Mouse (Mus musculus) frontal cortex, postnatal 14 days (tissue): ENCODE data around the gene Hs3st3b1.
A peak's percentile ranks its signal among the peaks of the same experiment; 100 is the strongest.

Experiments used
- DNase-seq, 2 experiments: peaks; one replicate each; pipeline ENCODE4 v3.0.0; 2022; ENCODE audit warnings: low spot score in 2 of 2

Hs3st3b1 gene

DNA sequence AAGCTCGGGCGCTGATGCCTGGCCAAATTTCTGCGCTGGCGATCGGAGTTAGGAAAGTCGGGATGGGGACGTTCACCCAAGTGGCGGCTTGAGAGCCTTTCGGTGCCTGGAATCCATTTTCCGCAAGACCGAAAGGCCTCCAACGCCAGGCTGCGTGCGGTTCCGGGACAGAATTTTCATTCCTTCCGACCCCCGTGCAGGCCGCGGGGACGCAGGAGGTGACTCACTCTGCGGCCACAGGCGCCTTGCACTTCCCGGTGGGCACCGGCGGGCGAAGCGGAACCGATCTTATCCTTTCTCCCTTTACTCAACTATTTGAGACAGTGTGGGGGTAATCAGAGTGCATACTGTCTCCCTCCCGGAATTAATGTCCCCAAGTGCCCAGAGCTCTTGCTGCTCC lies 1.3 kb upstream of the Hs3st3b1 start:
- DNase-seq = no peak

DNA sequence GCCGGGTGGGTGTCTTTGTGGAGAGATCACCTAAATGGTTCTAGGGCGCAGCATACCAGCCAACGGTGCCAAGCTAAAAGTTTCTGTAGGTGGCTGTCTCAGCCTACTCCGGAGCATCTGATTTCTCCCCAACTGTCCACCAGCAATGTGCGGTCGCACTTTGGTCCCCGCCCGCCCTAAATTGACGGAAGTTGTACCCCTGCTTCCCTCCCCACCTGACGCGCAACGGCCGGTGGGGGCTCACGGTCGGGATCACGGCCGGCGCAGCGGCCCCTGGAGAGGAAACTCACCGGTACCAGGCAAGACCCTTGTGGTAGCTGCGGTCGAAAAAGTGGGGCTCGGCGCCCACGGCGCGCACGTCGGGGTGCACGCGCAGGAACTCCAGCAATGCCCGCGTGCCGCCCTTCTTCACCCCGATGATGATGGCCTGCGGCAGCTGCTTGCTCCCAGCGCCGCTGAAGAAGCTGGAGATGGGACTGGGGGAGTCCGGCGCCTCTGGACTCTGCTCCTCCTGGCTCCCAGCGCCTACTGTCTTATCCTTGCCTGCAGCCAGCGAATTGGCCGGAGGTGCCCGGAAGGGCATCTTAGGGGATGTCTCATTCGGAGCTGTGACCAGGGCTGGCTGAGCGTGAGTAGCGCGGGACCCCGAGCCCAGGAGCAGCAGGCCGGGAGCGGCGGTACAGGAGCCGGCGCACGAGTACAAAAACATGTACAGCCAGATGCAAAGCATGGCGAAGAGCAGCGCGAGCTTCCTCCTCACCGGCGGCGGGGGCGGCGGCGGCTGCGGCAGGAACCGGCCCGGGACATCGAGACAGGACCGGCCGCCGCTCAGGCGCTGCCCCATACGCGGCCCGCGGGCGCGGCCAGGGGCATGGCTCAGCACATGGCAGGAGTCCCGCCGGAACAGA lies 792 bp downstream of the Hs3st3b1 start:
- no peak for DNase-seq

DNA sequence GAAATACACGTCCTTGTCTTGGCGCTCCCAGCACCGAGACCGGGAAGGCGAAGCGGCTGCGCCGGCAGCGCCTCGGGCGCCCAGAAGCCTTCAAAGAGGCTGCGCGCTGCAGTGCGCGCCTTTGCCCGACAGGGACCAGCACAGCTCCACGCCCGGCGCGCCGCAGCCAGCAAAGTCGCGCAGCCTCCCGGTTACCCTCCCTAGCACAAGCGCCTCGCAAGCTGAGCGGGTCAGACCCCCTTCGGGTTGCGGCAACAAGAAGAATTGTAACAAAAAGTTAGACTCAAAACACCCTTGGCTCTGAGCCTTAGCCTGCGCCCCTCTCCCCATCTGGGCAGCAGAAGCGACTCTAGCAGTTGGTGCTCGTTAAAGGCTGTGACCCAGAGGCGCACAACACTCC lies 1.6 kb downstream of the Hs3st3b1 start:
- peak; percentile 39 to 70 for DNase-seq

DNA sequence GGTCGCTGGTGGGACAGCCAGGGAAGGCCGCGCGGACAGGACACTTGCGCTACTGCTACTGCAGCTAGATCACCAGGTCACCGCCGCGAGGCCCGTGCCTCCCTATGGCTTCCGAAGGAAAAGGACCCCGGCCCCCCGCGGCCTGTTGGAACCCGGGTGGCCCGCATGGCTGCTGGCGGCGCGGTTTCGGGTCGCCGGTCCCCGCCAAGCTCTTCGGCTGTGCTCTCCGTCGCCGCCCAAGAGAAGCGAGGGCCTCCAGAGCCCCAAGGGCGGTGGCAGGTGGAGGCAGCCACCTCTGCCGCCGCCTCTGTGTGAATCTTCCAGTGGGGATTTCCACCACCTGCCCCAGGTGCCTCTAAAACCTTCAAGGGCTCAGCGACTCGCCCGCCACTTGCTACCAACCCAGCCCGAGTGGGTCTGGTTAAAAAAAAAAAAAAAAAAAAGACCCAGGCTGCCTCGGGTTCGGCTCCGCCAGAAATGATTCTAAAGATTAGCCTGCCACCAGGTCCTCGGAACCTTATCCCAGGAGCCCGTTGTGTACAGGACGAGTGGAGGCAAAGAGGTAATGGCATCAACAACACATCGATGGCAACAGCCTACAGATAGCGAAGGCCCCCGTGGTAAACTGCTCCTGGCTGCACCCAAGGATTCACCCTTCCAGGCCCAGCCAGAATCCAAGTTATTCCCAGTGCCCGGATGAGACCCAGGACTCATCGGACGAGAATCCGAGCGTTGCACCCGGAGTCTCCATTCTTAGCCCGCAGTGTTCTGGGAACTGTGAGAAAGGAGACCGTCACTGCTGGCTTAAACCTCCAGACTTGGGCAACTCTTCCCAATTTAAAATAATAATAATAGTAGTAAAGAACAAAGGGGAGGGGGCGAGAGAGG lies 2.6 kb downstream of the Hs3st3b1 start:
- no peak for DNase-seq

DNA sequence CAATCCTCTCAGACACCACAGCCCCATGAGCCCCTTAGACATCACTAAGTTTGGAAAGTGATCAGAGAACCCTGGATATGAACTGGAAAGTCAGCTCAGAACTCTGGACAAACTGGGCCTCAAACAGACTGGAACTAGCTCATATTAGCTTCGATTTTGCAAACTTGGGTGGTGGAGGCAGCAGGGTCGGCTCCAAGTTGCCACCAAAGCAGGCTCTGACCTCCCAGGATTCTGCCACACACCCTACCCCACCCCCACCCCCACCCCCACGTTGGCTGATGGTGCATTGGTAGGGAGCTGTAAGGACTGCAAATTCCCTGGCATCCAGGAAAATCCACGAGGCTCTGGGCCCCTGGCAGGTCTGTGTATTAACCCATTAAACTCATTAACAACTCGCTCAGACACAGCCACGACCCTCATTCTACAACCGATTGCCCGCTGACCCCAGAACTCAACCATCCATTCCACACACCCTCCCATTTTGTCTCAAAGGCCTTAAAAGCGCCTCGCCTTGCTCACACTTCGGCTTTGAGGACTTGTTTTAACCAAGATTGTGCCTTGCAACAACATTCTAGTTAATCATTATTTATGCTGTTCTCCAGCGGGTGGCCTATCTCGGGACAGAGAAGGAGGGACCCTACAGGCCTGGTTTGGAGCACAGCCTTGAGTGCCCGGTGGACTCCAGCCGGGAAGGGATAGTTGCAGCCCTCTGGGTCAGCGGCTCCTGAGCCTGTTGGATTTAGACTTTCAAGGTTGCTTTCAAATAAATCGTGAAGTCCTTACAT lies 3.6 kb downstream of the Hs3st3b1 start:
- DNase-seq = no peak

DNA sequence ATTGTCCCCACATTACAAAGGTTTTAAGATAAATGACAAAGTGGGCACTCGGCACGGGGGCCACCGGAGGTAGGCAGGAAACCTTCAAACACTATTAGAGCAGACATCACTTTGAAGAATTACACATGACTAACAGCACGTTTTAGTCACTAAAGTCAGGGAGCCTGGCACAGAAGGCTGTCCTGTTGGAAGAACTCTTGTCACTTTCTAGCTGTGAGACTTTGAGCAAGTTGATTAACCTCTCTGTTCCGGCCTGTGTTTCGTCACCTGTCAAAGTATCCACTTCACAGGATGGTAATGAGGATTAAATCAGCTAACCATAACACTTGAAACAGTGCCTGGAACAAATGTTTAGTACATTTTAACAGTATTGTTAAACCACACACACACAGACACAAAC lies 4.5 kb downstream of the Hs3st3b1 start:
- DNase-seq = no peak

DNA sequence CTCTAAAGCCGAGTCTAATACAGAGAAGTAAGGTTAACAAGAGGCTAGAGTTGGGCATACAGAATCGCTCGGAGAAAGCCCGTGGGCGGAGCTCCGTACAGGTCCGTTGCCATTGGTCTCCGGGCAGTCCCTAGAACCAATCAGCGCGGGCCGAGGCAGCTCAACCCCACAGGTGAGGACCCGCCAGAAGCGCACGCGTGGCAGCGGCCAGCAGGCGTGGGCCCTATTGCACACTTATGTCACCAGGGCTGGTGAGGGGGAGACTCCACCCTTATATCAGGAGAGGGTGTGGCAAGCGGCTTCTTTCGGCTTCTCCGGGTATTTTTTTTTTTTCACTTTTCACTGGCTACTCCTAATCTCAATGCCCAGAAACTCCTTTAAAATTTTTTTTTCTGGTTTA lies 7.7 kb downstream of the Hs3st3b1 start:
- DNase-seq = peak; percentile 39 to 54

DNA sequence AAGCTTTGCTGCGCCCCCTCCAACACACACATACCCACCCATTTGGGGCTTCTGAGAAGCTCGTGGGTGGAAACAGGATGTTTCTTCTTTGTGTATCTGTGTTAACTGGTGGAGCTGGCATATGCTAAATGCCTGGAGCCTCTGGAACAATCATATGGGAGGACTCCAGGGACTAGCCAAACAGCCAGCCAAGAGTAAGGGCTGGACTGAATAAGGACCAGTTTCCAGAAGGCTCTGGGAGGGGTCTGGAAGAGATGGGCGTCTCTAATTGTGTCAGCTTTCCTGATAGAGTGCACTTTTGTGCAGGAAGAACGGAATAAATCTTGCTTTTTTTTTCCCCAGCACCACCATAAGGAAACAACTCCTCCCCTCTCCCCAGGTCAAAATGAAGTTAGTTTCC lies 8.2 kb downstream of the Hs3st3b1 start:
- no peak for DNase-seq

DNA sequence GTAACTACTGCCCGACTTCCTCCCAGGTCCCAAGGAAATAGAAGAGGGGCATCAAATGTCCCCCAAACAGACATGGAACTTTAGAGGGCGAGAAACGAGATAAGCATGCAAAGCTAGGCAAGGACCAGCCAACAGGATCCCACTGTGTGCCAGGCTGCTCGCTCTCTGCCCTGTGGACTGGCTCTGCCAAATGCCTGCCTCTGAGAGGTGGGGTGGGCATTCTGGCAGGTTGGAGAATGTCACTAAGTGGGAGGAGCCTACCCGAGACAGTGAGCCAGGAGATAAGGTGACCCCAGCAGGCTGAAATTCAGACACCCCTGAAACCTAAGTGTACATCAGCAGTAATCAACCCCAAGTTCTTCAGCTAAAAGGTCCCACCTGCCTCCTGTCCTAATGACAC lies 11.1 kb downstream of the Hs3st3b1 start:
- no peak for DNase-seq

DNA sequence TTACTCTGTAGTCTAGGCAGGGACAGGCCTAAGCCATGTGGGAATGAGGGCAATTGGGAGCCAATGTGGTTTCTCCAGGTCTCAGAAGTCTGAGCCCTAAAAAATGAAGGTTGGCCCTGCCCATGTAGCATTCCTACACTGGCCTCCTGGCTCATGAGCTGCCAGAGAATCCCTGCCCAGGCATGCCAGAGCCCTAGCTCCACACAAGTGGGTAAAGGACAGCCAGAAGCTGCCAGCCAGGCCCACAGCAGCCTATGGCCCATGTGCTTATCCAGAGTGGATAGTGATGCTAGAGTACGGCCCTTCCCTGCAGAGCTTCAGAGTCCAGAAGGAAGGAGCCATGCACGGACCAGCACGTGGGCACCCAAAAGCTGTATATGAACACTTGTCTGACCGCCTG lies 12.1 kb downstream of the Hs3st3b1 start:
- DNase-seq = no peak

DNA sequence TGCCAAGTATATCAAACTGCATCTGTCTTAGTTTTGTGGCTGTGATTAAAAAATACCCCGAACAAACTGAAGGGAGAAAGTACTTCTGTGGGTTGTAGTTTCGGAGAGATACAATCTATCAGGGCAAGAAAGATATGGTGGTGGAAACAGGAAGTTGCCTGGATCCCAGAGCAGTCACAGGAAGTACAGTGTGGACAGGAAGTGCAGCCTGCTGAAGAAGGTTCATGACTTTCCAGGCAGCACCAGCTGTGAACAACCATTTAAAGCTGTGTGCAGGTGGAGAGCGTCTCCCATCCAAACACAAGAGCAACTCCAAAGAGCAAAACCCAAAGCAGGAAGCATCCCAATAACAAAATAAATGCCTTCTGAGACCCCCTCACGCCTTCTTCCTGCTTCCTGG lies 13.6 kb downstream of the Hs3st3b1 start:
- DNase-seq = no peak

DNA sequence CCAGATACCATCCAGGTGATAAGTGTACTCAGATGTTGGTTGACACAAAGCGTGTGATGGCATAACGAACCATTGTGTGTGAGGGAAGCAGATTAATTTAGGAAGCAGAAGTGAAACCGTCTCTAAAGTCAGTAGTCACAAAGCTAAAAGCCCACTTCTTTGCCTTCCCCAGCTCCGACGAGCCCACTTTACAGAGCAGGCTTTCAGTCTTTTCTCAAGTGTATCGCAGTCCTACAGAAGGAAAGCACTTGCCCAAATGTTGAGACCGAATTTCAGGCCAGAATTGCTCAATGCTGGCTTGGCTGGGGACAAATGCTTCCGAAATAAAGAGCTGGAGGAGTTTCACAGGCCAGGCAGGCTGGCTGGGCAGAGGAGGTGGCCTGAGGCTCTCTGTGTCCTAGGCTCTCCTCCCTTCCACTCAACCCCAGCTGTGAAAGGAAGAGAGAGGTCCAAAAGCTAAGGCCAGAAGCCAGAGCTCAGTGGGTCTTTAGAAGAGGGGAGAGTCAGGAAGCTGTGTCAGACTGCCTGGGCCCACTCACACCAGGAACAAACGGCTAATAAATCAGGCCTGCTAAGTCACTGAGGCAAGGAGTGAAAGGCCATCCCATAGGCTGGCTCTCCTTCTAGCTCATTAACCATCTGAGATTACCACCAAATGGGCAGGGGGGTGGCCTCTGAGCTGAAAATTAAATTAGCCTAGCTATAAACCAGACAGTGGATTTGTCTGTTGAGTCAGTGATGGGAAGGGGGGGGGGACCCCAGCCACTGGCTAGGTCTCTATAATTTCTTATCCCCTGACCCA lies 15.3 kb downstream of the Hs3st3b1 start:
- no peak for DNase-seq

DNA sequence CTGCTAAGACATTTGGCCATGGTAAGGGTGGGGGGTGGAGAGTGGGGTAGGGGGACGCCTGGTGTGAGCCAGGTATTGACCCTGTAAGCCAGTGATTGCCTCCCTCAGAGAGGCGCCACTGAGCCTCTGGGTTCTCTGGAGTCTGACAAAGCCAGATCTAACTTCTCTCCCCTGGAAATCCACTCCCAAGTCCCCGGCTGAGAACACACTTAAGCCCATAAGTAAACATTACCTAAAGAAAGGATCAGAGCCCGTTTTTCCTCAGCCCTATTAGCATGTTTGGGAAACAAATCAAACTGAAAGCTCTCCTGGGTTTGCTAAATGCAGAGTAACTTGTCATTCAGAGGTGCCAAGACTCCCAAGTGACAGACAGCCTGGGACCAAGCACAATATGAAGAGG lies 17.3 kb downstream of the Hs3st3b1 start:
- DNase-seq = no peak

DNA sequence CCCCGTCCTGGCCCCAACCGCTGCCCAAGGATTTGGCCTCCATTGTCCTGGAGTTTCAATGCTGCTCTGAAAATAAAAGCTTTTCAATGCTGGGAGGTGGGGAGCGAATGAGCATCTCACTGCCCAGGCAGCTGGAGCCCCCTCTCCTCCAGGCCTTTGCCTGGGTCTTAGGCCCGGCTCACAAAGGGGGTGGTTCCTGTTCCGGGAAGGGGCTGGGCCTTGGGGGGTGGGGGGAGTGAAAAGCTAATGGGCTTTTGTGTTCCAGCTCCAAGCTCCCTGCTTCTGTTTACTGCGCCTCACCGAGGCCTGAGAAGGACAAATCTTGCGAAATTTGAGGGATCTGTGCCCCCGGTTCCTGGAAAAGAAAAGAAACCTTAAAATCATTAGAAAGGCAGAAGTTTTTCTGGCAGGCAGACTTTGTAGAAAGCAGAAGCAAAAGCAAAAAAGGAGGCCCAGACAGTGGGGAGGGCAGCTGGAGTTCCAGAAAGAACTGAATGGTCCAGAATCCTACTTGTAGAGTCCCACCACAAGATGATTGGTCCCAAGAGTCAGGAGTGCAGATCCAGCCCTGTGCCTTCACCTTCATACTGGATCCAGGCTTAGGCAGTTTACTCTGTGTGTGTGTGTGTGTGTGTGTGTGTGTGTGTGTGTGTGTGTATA lies 23.5 kb downstream of the Hs3st3b1 start:
- DNase-seq = no peak

DNA sequence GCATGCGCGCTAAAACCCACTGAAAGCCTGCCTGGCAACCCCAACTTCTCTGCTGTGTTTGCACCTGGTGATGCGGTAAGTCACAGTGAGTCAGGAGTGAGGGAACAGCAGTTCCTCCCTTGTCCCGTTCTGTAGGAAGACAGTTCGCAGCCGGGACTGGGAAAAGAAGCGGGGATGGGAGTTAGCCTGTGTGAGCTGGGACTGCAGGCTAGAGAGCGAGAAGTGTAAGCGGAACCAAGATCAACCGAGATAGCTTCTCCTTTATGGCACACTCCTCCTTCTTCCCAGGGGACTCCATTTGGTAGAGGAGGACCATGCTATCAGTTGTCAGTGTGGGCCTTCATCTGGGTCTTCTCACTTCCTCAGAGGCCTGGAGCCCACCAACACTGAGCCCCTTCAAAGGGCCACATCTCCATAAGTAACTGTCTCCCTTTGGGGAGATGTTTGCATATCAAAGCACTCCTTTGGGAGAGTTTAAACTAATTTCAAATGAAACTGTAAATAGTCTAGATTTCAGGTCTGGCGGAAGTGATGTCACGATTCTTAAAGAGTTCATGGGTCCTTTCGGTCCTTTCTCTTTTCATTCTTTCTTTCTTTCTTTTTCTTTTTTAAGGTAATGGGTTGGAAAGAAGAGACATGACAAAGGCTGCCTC lies 24.1 kb downstream of the Hs3st3b1 start:
- no peak for DNase-seq

DNA sequence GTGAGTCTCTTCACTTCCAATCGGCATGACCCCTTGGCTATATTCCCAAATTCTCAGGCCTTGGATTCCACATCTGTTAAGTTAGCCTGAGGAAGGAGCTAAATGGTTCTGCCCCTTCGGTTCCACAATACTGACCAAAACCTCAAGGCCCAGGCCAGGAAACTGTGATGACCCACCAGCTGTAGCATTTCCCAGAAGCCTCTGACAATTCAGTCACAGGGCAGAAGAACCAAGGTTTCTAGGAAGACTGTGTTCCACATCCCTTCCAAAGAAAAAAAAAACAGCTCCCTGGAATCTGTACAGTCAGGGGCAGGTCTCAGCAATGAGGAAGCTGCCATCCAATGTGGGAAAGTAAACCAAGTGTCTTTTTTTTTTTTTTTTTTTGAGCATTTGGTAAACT lies 25.1 kb downstream of the Hs3st3b1 start:
- DNase-seq = no peak

DNA sequence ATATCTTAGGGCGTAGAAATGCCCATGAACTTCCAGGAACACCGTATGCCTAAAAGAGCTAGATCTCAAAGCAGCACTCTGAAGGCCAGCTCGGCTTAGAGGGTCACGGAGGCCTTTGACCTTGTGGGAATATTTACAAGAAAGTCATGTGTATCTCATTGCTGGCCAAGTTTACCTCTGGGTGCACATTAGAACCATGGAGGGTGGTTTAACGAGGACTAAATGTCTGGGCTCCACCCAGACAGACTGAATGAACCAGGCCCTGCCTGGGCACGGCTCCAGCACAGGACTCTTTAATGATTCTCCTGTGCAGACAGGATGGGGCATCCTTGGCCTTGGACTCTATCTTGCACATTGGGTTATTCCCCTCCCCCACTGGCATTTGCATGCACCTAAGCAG lies 27.9 kb downstream of the Hs3st3b1 start:
- no peak for DNase-seq

DNA sequence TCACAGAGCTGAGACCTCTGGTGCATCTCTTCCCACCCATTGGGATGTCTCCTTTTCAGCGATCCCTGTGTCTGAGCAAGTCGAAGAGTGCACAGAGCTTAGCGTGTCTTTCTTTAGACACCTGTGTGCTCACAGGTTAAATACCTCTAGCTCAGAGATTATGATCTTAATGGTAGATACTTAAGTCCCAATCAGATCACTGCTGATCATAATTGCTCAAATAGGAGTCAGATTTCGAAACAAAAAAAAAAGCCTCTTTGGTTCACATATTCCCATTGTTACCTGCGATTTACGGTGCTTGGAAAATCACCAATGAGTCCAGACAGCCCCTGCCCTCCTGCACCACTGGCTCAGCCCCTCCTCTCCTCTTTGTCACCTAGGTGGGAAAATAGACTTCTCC lies 28.5 kb downstream of the Hs3st3b1 start:
- no peak for DNase-seq

DNA sequence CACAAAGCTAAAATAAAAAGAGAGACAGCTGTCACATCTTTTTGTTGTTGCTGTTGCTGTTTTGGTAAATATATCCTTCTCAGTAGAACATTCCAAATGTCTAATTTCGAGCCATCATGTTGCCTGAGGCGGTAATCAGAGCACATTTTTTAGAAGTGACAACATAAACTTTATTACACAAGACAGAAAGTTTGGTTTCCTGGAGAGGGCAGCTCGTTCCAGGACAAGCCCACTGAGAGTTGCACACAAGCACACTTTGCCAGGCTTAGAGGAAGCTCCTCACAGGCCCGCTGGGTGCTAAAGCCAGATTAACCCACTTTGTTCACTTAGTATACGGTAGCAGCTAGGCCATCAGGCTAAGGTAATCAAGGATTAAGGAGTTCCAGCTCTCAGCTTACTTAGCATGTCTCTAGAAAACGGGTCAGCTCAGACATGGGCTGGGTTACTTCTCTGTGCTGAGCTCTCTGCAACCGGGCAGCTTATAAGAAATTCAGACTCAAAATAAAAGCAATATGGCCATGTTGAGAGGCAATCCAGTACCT lies 30.5 kb downstream of the Hs3st3b1 start:
- no peak for DNase-seq

DNA sequence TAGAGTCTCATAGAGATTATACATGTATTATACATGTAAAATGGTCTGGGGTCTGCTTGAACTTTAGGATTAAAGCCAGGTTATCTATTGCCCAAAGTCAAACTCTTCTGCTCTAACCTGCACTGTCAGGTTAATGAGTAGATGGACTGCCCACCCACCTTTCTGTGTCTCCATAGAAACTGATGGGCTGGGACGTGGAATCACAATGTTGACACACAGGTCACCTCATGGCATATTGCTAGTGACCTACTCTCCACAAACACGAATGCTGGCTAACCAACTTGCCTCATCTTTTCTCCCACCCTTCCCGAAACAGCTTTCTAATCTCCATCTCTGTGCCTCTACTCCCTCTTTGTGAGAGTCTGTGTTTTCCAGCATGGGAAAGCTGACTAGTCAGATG lies 38.7 kb downstream of the Hs3st3b1 start:
- DNase-seq = no peak
